Mouse (Mus musculus): ENCODE data around the gene Ctsw. TPM values are rescaled to one million over a fixed set of nuclear protein-coding genes. Genes with fewer than 3 reads are reported as not detected.

The Ctsw gene
- polyA plus RNA-seq, 1 experiment from 2014 or later: 3.7 TPM

DNA sequence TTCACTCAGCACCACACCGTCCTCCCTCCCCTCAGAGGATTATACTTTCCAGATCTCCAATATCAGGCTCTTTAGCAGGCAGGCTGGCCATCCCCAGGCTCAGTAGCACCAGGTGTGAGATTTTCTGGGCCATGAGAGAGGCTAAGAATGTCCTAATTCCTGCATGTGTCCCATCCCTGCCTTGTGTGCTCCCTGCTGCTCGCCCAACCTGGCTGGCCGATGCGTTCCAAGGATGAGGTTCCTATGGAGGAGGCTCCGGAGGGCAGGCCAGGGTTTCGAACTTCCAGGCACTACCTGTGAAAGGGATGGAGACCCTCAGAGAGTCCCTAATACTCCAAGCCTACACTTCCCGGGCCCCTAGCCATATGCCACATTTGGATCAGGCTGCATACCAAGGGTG is 17.5 kb upstream of the Ctsw start:
- H3K4me1 ChIP-seq: peaks cover 17% of the 10 kb centered on the region
- no peak overlapping the region for H3K4me3 ChIP-seq
- peaks cover 50% of the 10 kb centered on the region for H3K36me3 ChIP-seq
- H3K9me3 ChIP-seq (replicated peaks): no peaks in the 10 kb centered on the region
- 96% methylated on average over 7 of the region's 7 CpGs for WGBS
- no peaks in the 10 kb centered on the region for H3K27me3 ChIP-seq
- ATAC-seq (ENCODE audit: low FRiP score): no peak
- no peak overlapping the region for H3K9ac ChIP-seq
- peak overlapping the region; percentile 1; the same call in 1 of the 2 replicates for H3K27ac ChIP-seq
- no peak overlapping the region for H3K4me2 ChIP-seq (replicated peaks)

DNA sequence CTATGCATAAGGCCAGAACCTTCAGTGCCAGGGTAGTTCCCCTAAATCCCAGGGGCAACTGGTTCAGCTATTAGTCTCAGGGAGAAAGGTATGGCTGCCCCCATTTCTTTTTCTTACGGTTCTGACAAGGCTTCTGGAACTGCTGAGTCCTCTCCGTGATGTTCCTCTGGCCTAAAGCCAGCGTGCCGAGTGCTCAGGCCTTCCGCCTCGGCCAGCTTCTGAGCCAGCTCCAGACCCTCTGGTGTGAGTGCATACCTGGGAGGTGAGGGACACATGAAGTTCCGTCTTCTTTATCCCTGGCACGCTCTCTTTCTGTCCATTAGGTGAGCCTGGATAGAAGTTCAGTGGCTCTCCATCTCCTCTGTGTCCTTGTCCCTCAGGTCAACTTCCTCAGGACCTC is 17.1 kb upstream of the Ctsw start:
- Histone ChIP-seq H3K4me1 (peaks cover 17% of the 10 kb centered on the region), H3K27ac (no peak overlapping the region), H3K27me3 (no peaks in the 10 kb centered on the region), H3K4me2 (replicated peaks) (no peak overlapping the region), H3K9me3 (replicated peaks) (no peaks in the 10 kb centered on the region), H3K36me3 (peaks cover 55% of the 10 kb centered on the region), H3K4me3 (no peak overlapping the region), H3K9ac (no peak overlapping the region)
- ATAC-seq (ENCODE audit: low FRiP score): no peak
- 96% methylated on average over 8 of the region's 8 CpGs for WGBS

GRCm38 (mm10) chr19:5484496-5484895 is 16.2 kb upstream of the Ctsw start:
- H3K27ac ChIP-seq: no peak overlapping the region
- H3K36me3 ChIP-seq: peaks cover 61% of the 10 kb centered on the region
- no peak for ATAC-seq (ENCODE audit: low FRiP score)
- peaks cover 15% of the 10 kb centered on the region for H3K4me1 ChIP-seq
- H3K9ac ChIP-seq: no peak overlapping the region
- no peak overlapping the region for H3K4me3 ChIP-seq
- no peaks in the 10 kb centered on the region for H3K27me3 ChIP-seq
- no peak overlapping the region for H3K4me2 ChIP-seq (replicated peaks)
- no peaks in the 10 kb centered on the region for H3K9me3 ChIP-seq (replicated peaks)
- 87% methylated on average over 5 of the region's 5 CpGs for WGBS

GRCm38 (mm10) chr19:5483386-5484359 is 15.4 kb upstream of the Ctsw start:
- Histone ChIP-seq H3K4me1 (peaks cover 11% of the 10 kb centered on the region), H3K4me2 (replicated peaks) (no peak overlapping the region), H3K27ac (no peak overlapping the region), H3K4me3 (no peak overlapping the region), H3K9me3 (replicated peaks) (no peaks in the 10 kb centered on the region), H3K27me3 (no peaks in the 10 kb centered on the region), H3K9ac (no peak overlapping the region), H3K36me3 (peaks cover 68% of the 10 kb centered on the region)
- no peak for ATAC-seq (ENCODE audit: low FRiP score)
- 93% methylated on average over 19 of the region's 19 CpGs for WGBS

DNA sequence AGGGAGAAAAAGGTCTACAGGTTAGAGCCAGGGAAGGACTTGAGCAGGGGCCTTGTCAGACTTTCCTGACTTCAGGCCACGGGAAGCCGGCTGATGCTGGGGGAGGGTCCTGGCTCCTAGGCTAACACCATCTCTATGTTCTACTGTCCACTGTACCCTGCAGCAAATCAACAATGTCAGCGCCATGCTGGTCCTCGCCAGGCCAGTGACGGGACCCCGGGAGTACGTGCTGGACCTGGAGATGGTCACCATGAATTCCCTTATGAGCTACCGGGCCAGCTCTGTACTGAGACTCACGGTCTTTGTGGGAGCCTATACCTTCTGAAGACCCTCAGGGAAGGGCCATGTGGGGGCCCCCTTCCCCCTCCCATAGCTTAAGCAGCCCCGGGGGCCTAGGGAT is 13.1 kb upstream of the Ctsw start:
- no peak overlapping the region for H3K4me2 ChIP-seq (replicated peaks)
- H3K27ac ChIP-seq: no peak overlapping the region
- no peak for ATAC-seq (ENCODE audit: low FRiP score)
- WGBS: 84% methylated on average over 10 of the region's 10 CpGs
- H3K4me1 ChIP-seq: no peaks in the 10 kb centered on the region; the same call in 1 of the 2 replicates
- H3K4me3 ChIP-seq: no peak overlapping the region
- H3K27me3 ChIP-seq: no peaks in the 10 kb centered on the region; the same call in 1 of the 2 replicates
- H3K9me3 ChIP-seq (replicated peaks): no peaks in the 10 kb centered on the region
- peaks cover 71% of the 10 kb centered on the region for H3K36me3 ChIP-seq
- no peak overlapping the region for H3K9ac ChIP-seq

DNA sequence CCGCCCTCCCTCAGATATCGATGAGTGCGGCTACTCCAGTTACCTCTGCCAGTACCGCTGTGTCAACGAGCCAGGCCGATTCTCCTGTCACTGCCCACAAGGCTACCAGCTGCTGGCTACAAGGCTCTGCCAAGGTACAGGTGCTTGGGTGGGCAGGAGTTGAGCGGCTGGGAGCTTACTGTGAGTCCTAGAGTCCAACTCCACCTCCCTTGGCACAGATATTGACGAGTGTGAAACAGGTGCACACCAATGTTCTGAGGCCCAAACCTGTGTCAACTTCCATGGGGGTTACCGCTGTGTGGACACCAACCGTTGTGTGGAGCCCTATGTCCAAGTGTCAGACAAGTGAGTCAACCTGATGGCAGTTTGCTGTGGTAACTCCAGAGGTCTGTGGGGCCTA is 11.7 kb upstream of the Ctsw start:
- 92% methylated on average over 10 of the region's 10 CpGs for WGBS
- peaks cover 58% of the 10 kb centered on the region for H3K36me3 ChIP-seq
- no peak for ATAC-seq (ENCODE audit: low FRiP score)

GRCm38 (mm10) chr19:5477668-5478300 is 9.5 kb upstream of the Ctsw start:
- Histone ChIP-seq H3K36me3 (peaks cover 35% of the 10 kb centered on the region), H3K27ac (no peak overlapping the region)
- 92% methylated on average over 18 of the region's 18 CpGs for WGBS

More for the DNA sequence above, 11.7 kb upstream of the Ctsw start:
- Histone ChIP-seq H3K4me2 (replicated peaks) (no peak overlapping the region), H3K9ac (no peak overlapping the region), H3K27ac (no peak overlapping the region), H3K27me3 (no peaks in the 10 kb centered on the region; the same call in 1 of the 2 replicates), H3K4me3 (no peak overlapping the region), H3K9me3 (replicated peaks) (no peaks in the 10 kb centered on the region), H3K4me1 (peaks cover 11% of the 10 kb centered on the region)

GRCm38 (mm10) chr19:5477004-5477667 is 8.8 kb upstream of the Ctsw start:
- no peaks in the 10 kb centered on the region for H3K9me3 ChIP-seq (replicated peaks)
- H3K9ac ChIP-seq: no peak overlapping the region
- 85% methylated on average over 10 of the region's 10 CpGs for WGBS
- H3K4me2 ChIP-seq (replicated peaks): no peak overlapping the region
- H3K4me3 ChIP-seq: no peak overlapping the region
- no peak for ATAC-seq (ENCODE audit: low FRiP score)
- no peaks in the 10 kb centered on the region; the same call in 1 of the 2 replicates for H3K27me3 ChIP-seq
- no peak overlapping the region for H3K27ac ChIP-seq
- peaks cover 29% of the 10 kb centered on the region for H3K36me3 ChIP-seq
- H3K4me1 ChIP-seq: peaks cover 24% of the 10 kb centered on the region

More at GRCm38 (mm10) chr19:5477668-5478300, 9.5 kb upstream of the Ctsw start:
- no peak overlapping the region for H3K9ac ChIP-seq
- H3K9me3 ChIP-seq (replicated peaks): no peaks in the 10 kb centered on the region
- H3K4me1 ChIP-seq: peaks cover 24% of the 10 kb centered on the region
- ATAC-seq (ENCODE audit: low FRiP score): no peak
- H3K4me3 ChIP-seq: no peak overlapping the region
- no peak overlapping the region for H3K4me2 ChIP-seq (replicated peaks)
- H3K27me3 ChIP-seq: no peaks in the 10 kb centered on the region; the same call in 1 of the 2 replicates

- ATAC-seq (ENCODE audit: low FRiP score): 0 out of 2 replicates have a peak, but pooled peaks have one; percentile 4
- peak overlapping the region; percentile 62 for H3K27ac ChIP-seq
- H3K9ac ChIP-seq: peak overlapping the region; percentile 76
- 25% methylated on average over 13 of the region's 13 CpGs for WGBS
- peak overlapping the region; percentile 52 for H3K4me3 ChIP-seq
- H3K36me3 ChIP-seq: peaks cover 15% of the 10 kb centered on the region
- H3K27me3 ChIP-seq: no peaks in the 10 kb centered on the region; the same call in 1 of the 2 replicates
- no peaks in the 10 kb centered on the region for H3K9me3 ChIP-seq (replicated peaks)
- H3K4me1 ChIP-seq: peaks cover 24% of the 10 kb centered on the region
- H3K4me2 ChIP-seq (replicated peaks): peak overlapping the region; percentile 97
These were observed 6.9 kb upstream of the Ctsw start for GRCm38 (mm10) chr19:5475069-5475714.

- Histone ChIP-seq H3K27ac (peak overlapping the region; percentile 62), H3K36me3 (peaks cover 10% of the 10 kb centered on the region; the same call in 1 of the 2 replicates), H3K4me2 (replicated peaks) (peak overlapping the region; percentile 97), H3K27me3 (no peaks in the 10 kb centered on the region; the same call in 1 of the 2 replicates), H3K4me3 (peak overlapping the region; percentile 52), H3K9me3 (replicated peaks) (no peaks in the 10 kb centered on the region), H3K4me1 (peaks cover 24% of the 10 kb centered on the region), H3K9ac (peak overlapping the region; percentile 76)
- 1% methylated on average over 51 of the region's 68 CpGs for WGBS
- ATAC-seq (ENCODE audit: low FRiP score): peak; percentile 54; the same call in 1 of the 2 replicates
These were observed 6.2 kb upstream of the Ctsw start for GRCm38 (mm10) chr19:5474281-5475068.

- Histone ChIP-seq H3K27me3 (no peaks in the 10 kb centered on the region; the same call in 1 of the 2 replicates), H3K27ac (peak within 1 kb of the TSS; percentile 62), H3K36me3 (peaks cover 3% of the 10 kb centered on the region; the same call in 1 of the 2 replicates), H3K9ac (peak within 1 kb of the TSS; percentile 76), H3K9me3 (replicated peaks) (no peaks in the 10 kb centered on the region), H3K4me1 (peaks cover 24% of the 10 kb centered on the region), H3K4me3 (peak within 1 kb of the TSS; percentile 52), H3K4me2 (replicated peaks) (peak within 1 kb of the TSS; percentile 97)
- ATAC-seq (ENCODE audit: low FRiP score): peak; percentile 62
- WGBS: under 1% methylated on average over 22 of the region's 22 CpGs
These were observed 5.4 kb upstream of the Ctsw start, which contains the start of gene Efemp2 for GRCm38 (mm10) chr19:5473720-5474119. TSS of gene Efemp2 (plus strand) at chr19:5473954.

Data from hindbrain, embryonic 12.5 days (tissue).